8 mouse cellular contexts compared by ENCODE assay signal in the genomic region with DNA sequence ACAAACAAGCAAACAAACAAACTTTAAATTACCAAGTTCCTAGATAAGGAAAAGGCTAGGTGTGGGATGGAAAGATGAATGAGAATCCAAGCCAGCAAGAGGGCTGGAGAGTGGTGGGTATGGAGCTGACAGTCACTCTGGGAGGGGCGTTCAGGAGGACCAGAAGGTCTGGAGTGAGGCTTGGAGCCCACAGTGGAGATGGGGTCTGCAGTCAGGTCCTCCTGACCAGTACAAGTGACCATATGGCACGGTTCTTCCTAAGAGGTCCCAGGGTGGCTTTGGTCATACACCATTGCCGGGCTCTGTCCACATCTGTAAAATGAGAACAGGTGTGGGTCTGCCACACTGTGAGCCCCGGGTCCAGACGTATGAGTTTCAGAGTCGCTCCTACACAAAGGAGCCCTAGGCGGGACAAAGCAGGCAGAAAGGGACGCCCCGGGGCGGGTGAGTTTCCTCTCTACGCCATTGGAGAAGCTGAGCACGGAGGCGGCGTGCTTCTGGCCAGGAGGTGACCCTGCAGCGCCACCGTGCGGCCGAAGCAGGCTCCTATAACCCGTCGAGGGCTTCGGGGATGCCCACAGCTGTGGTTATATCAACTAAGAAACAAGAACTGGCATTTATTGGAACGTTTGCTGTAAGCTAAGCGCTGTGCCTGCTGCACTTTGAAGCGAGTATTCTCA. TPM values are rescaled to one million over a fixed set of nuclear protein-coding genes. Genes with fewer than 3 reads are reported as not detected.
A peak's percentile ranks its signal among the peaks of the same experiment; 100 is the strongest.
DNase-seq lines count a peak whose midpoint lies in the region; ATAC-seq lines count a peak whose summit lies in the region.

No protein-coding gene starts in this region.

- H3K9ac ChIP-seq in intestine, embryonic 15.5 days, result peak overlapping the region; percentile 33

- H3K27me3 ChIP-seq in intestine, embryonic 15.5 days (replicated peaks), result no peaks in the 10 kb centered on the region

- H3K27ac ChIP-seq in intestine, embryonic 15.5 days, result no peak overlapping the region

- no peaks in the 10 kb centered on the region for H3K36me3 ChIP-seq in intestine, embryonic 15.5 days

- H3K4me2 ChIP-seq in intestine, embryonic 15.5 days (replicated peaks), result peak overlapping the region; percentile 69

- H3K4me1 ChIP-seq in intestine, embryonic 15.5 days (replicated peaks), result peaks cover 14% of the 10 kb centered on the region

- intact Hi-C loops in gastrocnemius, postnatal 36 days (cut with DNase I), result loop anchor here (2.0 kb wide), 2 partner anchors 55 to 77 kb away; no protein-coding TSS in a partner anchor
- intact Hi-C loops in left cerebral cortex, postnatal 14 days (cut with DNase I), result loop anchor here (2.0 to 10.0 kb wide), 3 partner anchors 55 to 237 kb away; no protein-coding TSS in a partner anchor

- peak overlapping the region; percentile 29 for H3K4me3 ChIP-seq in intestine, embryonic 15.5 days (replicated peaks)

- WGBS in intestine, embryonic 15.5 days, result 3% methylated on average over 24 of the region's 24 CpGs

- H3K9me3 ChIP-seq in intestine, embryonic 15.5 days, result no peaks in the 10 kb centered on the region

- DNase-seq in adrenal gland, adult 8-10 months, result peak; percentile 83
- peak; percentile 88 for DNase-seq in embryo, embryonic 11.5 days (ENCODE audit: low read depth, low spot score)
- DNase-seq in gastrocnemius, postnatal 36 days, result peak; percentile 93
- peak; percentile 95 to 96 for DNase-seq in left cerebral cortex, postnatal 14 days (ENCODE audit: low spot score in 2 of 2)
- DNase-seq in mesoderm, embryonic 11.5 days (ENCODE audit: low read depth, low spot score), result peak; percentile 95
- DNase-seq in right cerebral cortex, postnatal 25 days, result peak; percentile 90
- DNase-seq in urinary bladder, postnatal 36 days (ENCODE audit: low spot score in 2 of 2), result peak; percentile 88 to 93

- peak; percentile 95 for ATAC-seq in intestine, embryonic 15.5 days

RNA-seq across cellular contexts. Expression of gene Ccin, which starts 1.1 kb away (rescaled TPM):
- not detected for total RNA-seq in adrenal gland, adult 8-10 months (2022)
- total RNA-seq in gastrocnemius, postnatal 36 days (2021), result not detected
- polyA plus RNA-seq in intestine, embryonic 15.5 days (2015; fragmentation: Nextera tagmentation; extraction: Ambion mirVana), result not detected in 2 replicates
- total RNA-seq in left cerebral cortex, postnatal 14 days (2021), result not detected

RNA-seq across cellular contexts. Expression of gene Clta, which starts 22.1 kb away (rescaled TPM):
- 100 to 1,000 TPM; 165 to 181 (median 177) TPM for total RNA-seq in adrenal gland, adult 8-10 months (2022)
- 10 to 100 TPM; 46.3 to 49.3 TPM for total RNA-seq in gastrocnemius, postnatal 36 days (2021)
- polyA plus RNA-seq in intestine, embryonic 15.5 days (2015; fragmentation: Nextera tagmentation; extraction: Ambion mirVana), result 260 and 272 TPM in 2 replicates
- total RNA-seq in left cerebral cortex, postnatal 14 days (2021), result 100 to 1,000 TPM; 300 to 308 TPM

RNA-seq across cellular contexts. Expression of gene Glipr2, which starts 25.0 kb away (rescaled TPM):
- total RNA-seq in adrenal gland, adult 8-10 months (2022), result 1 to 10 TPM; 1.8 to 3.1 (median 2.0) TPM
- total RNA-seq in gastrocnemius, postnatal 36 days (2021), result 1 to 10 TPM; 2.4 to 3.0 TPM
- polyA plus RNA-seq in intestine, embryonic 15.5 days (2015; fragmentation: Nextera tagmentation; extraction: Ambion mirVana), result 85.4 and 88.7 TPM in 2 replicates
- 1 to 10 TPM; 1.7 to 2.0 TPM for total RNA-seq in left cerebral cortex, postnatal 14 days (2021)
